In the genomic region with DNA sequence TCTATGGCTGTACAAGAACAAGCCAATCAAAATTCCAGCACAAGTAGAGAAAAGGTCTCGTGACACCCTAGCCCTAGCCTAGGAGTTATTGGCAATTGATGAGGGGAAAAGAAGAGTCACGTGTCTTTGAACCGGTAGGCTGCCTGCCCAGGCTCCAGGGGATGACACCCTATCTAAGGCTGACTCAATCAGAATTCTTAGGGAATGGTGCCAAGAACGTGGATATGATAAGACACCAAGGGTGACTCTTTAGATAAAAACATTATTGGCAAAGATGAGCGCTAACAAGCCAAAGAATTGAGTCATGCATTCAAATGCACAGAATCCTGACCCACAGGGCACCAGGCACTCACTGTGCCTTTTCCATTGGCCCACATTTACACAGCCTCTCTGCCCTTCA, we compare ENCODE assay signal across 15 mouse cellular contexts. TPM values are rescaled to one million over a fixed set of nuclear protein-coding genes. Genes with fewer than 3 reads are reported as not detected.
"Had no signal": no experiment of that assay in that cellular context is flagged by ENCODE, and none has a peak within 500 bp of the region (broad histone marks: within the 10 kb centered on the region; RNA-seq: fewer than 3 reads in every experiment).

No protein-coding gene starts in this region.

- ATAC-seq: midbrain, embryonic 15.5 days had no signal

- H3K9me3 ChIP-seq: limb, embryonic 10.5 days; liver, embryonic 15.5 days; midbrain, embryonic 15.5 days; neural tube, embryonic 12.5 days had no signal

- H3K4me3 ChIP-seq: limb, embryonic 10.5 days; liver, embryonic 15.5 days; megakaryocyte, embryonic 14.5 days; midbrain, embryonic 15.5 days; neural tube, embryonic 12.5 days had no signal

- H3K9ac ChIP-seq: liver, embryonic 15.5 days; lung, embryonic 14.5 days; midbrain, embryonic 15.5 days; neural tube, embryonic 12.5 days had no signal

- H3K27me3 ChIP-seq: liver, embryonic 15.5 days; megakaryocyte, embryonic 14.5 days; midbrain, embryonic 15.5 days; neural tube, embryonic 12.5 days had no signal

- H3K27ac ChIP-seq: limb, embryonic 10.5 days; liver, embryonic 15.5 days; macrophage; midbrain, embryonic 15.5 days; neural tube, embryonic 12.5 days had no signal

- H3K4me2 ChIP-seq: liver, embryonic 11.5 days; liver, embryonic 15.5 days; lung, embryonic 14.5 days; midbrain, embryonic 11.5 days; midbrain, embryonic 15.5 days; neural tube, embryonic 12.5 days had no signal

- H3K36me3 ChIP-seq: limb, embryonic 10.5 days; liver, embryonic 15.5 days; midbrain, embryonic 15.5 days; neural tube, embryonic 12.5 days had no signal

- H3K4me1 ChIP-seq: limb, embryonic 10.5 days; liver, embryonic 15.5 days; megakaryocyte, embryonic 14.5 days; midbrain, embryonic 15.5 days; neural tube, embryonic 12.5 days had no signal

- DNase-seq: kidney, postnatal 14 days; lung, embryonic 14.5 days; lung, postnatal 14 days; right cerebral cortex, postnatal 14 days; thymus, adult 2 months; thymus, postnatal 25 days had no signal

RNA-seq across cellular contexts. Expression of a gene that starts 10.5 kb away (rescaled TPM):
- total RNA-seq: monocyte, adult 5-6 weeks had no signal
- polyA plus RNA-seq: liver, embryonic 11.5 days; liver, embryonic 15.5 days; macrophage had no signal
